Mouse (Mus musculus): Measurements from ENCODE around the gene Rgs8. TPM values are rescaled to one million over a fixed set of nuclear protein-coding genes. Genes with fewer than 3 reads are reported as not detected.

Rgs8 gene
- total RNA-seq (2014; rRNA removed) (40.7 and 68.0 TPM in 2 replicates), polyA plus RNA-seq (2015; fragmentation: Nextera tagmentation; extraction: Ambion mirVana) (31.1 and 32.1 TPM in 2 replicates)

GRCm38 (mm10) chr1:153652938-153653623 lies at the start of gene Rgs8:
Gene Rgs8 (plus strand): TSS chr1:153653025.
- peak within 1 kb of the TSS; percentile 84 for H3K27ac ChIP-seq (ENCODE audit: low read depth, low read length)
- H3K27me3 ChIP-seq (ENCODE audit: insufficient read depth, low read length) = no peaks in the 10 kb centered on the region
- H3K9me3 ChIP-seq (ENCODE audit: low read length) = no peaks in the 10 kb centered on the region
- peak within 1 kb of the TSS; percentile 53 for H3K4me3 ChIP-seq (ENCODE audit: low read depth, low read length)
- peak; percentile 67 for DNase-seq (ENCODE audit: low spot score)
- peaks cover 29% of the 10 kb centered on the region; the same call in 1 of the 2 replicates for H3K4me1 ChIP-seq (ENCODE audit: insufficient read depth, low read length)
- H3K9ac ChIP-seq (replicated peaks; ENCODE audit: low read length, poor library complexity, severe bottlenecking) = peak within 1 kb of the TSS; percentile 74
- peak; percentile 26; the same call in 1 of the 2 replicates for TF ChIP-seq CTCF (IDR thresholded peaks at IDR 0.05)
- WGBS = under 1% methylated on average over 26 of the region's 26 CpGs
- no peaks in the 10 kb centered on the region for H3K36me3 ChIP-seq (ENCODE audit: insufficient read depth, low read length)
- peak within 1 kb of the TSS; percentile 78 for H3K4me2 ChIP-seq (ENCODE audit: low read depth, low read length, poor library complexity, severe bottlenecking)
- peak; percentile 83 for ATAC-seq (ENCODE audit: low FRiP score)

GRCm38 (mm10) chr1:153617340-153617830 lies 35.4 kb upstream of the Rgs8 start:
- no peaks in the 10 kb centered on the region for H3K27me3 ChIP-seq (ENCODE audit: insufficient read depth, low read length)
- H3K4me2 ChIP-seq (ENCODE audit: low read depth, low read length, poor library complexity, severe bottlenecking) = no peak overlapping the region
- no peaks in the 10 kb centered on the region for H3K9me3 ChIP-seq (ENCODE audit: low read length)
- no peak for DNase-seq (ENCODE audit: low spot score)
- no peak overlapping the region for H3K4me3 ChIP-seq (ENCODE audit: low read depth, low read length)
- ATAC-seq (ENCODE audit: low FRiP score) = no peak
- no peak overlapping the region for H3K27ac ChIP-seq (ENCODE audit: low read depth, low read length)
- no peak for TF ChIP-seq CTCF (IDR thresholded peaks at IDR 0.05)
- WGBS = 94% methylated on average over 9 of the region's 9 CpGs
- H3K9ac ChIP-seq (replicated peaks; ENCODE audit: low read length, poor library complexity, severe bottlenecking) = no peak overlapping the region
- H3K36me3 ChIP-seq (ENCODE audit: insufficient read depth, low read length) = no peaks in the 10 kb centered on the region
- H3K4me1 ChIP-seq (ENCODE audit: insufficient read depth, low read length) = no peaks in the 10 kb centered on the region

GRCm38 (mm10) chr1:153623036-153623435 lies 29.8 kb upstream of the Rgs8 start:
- no peaks in the 10 kb centered on the region for H3K27me3 ChIP-seq (ENCODE audit: insufficient read depth, low read length)
- ATAC-seq (ENCODE audit: low FRiP score) = no peak
- DNase-seq (ENCODE audit: low spot score) = no peak
- H3K4me3 ChIP-seq (ENCODE audit: low read depth, low read length) = no peak overlapping the region
- H3K9ac ChIP-seq (replicated peaks; ENCODE audit: low read length, poor library complexity, severe bottlenecking) = no peak overlapping the region
- no peaks in the 10 kb centered on the region for H3K36me3 ChIP-seq (ENCODE audit: insufficient read depth, low read length)
- no peaks in the 10 kb centered on the region for H3K4me1 ChIP-seq (ENCODE audit: insufficient read depth, low read length)
- TF ChIP-seq CTCF (IDR thresholded peaks at IDR 0.05) = no peak
- no peak overlapping the region for H3K27ac ChIP-seq (ENCODE audit: low read depth, low read length)
- 73% methylated on average over 4 of the region's 4 CpGs for WGBS
- H3K4me2 ChIP-seq (ENCODE audit: low read depth, low read length, poor library complexity, severe bottlenecking) = no peak overlapping the region
- no peaks in the 10 kb centered on the region for H3K9me3 ChIP-seq (ENCODE audit: low read length)

- H3K9ac ChIP-seq (replicated peaks; ENCODE audit: low read length, poor library complexity, severe bottlenecking) = no peak overlapping the region
- no peak for DNase-seq (ENCODE audit: low spot score)
- H3K27ac ChIP-seq (ENCODE audit: low read depth, low read length) = no peak overlapping the region
- H3K4me2 ChIP-seq (ENCODE audit: low read depth, low read length, poor library complexity, severe bottlenecking) = no peak overlapping the region
- no peak overlapping the region for H3K4me3 ChIP-seq (ENCODE audit: low read depth, low read length)
- TF ChIP-seq CTCF (IDR thresholded peaks at IDR 0.05) = no peak
- no peaks in the 10 kb centered on the region for H3K4me1 ChIP-seq (ENCODE audit: insufficient read depth, low read length)
- no peaks in the 10 kb centered on the region for H3K9me3 ChIP-seq (ENCODE audit: low read length)
- H3K36me3 ChIP-seq (ENCODE audit: insufficient read depth, low read length) = no peaks in the 10 kb centered on the region
- 92% methylated on average over 6 of the region's 6 CpGs for WGBS
- ATAC-seq (ENCODE audit: low FRiP score) = no peak
- no peaks in the 10 kb centered on the region for H3K27me3 ChIP-seq (ENCODE audit: insufficient read depth, low read length)
Measured at GRCm38 (mm10) chr1:153632686-153633085, 20.1 kb upstream of the Rgs8 start.

- Histone ChIP-seq H3K9ac (replicated peaks; ENCODE audit: low read length, poor library complexity, severe bottlenecking) (no peak overlapping the region), H3K4me2 (ENCODE audit: low read depth, low read length, poor library complexity, severe bottlenecking) (no peak overlapping the region), H3K27ac (ENCODE audit: low read depth, low read length) (no peak overlapping the region), H3K36me3 (ENCODE audit: insufficient read depth, low read length) (no peaks in the 10 kb centered on the region), H3K4me3 (ENCODE audit: low read depth, low read length) (no peak overlapping the region), H3K27me3 (ENCODE audit: insufficient read depth, low read length) (no peaks in the 10 kb centered on the region), H3K9me3 (ENCODE audit: low read length) (no peaks in the 10 kb centered on the region), H3K4me1 (ENCODE audit: insufficient read depth, low read length) (no peaks in the 10 kb centered on the region)
- WGBS = 80% methylated on average over 5 of the region's 5 CpGs
- ATAC-seq (ENCODE audit: low FRiP score) = no peak
- DNase-seq (ENCODE audit: low spot score) = no peak
- TF ChIP-seq CTCF (IDR thresholded peaks at IDR 0.05) = no peak
Measured at GRCm38 (mm10) chr1:153635056-153635455, 17.8 kb upstream of the Rgs8 start.

- Histone ChIP-seq H3K4me2 (ENCODE audit: low read depth, low read length, poor library complexity, severe bottlenecking) (no peak overlapping the region), H3K27me3 (ENCODE audit: insufficient read depth, low read length) (no peaks in the 10 kb centered on the region), H3K36me3 (ENCODE audit: insufficient read depth, low read length) (no peaks in the 10 kb centered on the region), H3K4me1 (ENCODE audit: insufficient read depth, low read length) (no peaks in the 10 kb centered on the region), H3K9ac (replicated peaks; ENCODE audit: low read length, poor library complexity, severe bottlenecking) (no peak overlapping the region), H3K9me3 (ENCODE audit: low read length) (no peaks in the 10 kb centered on the region), H3K27ac (ENCODE audit: low read depth, low read length) (no peak overlapping the region), H3K4me3 (ENCODE audit: low read depth, low read length) (no peak overlapping the region)
- DNase-seq (ENCODE audit: low spot score) = peak; percentile 73
- WGBS = 76% methylated on average over 3 of the region's 3 CpGs
- ATAC-seq (ENCODE audit: low FRiP score) = no peak
- no peak for TF ChIP-seq CTCF (IDR thresholded peaks at IDR 0.05)
Measured at GRCm38 (mm10) chr1:153635521-153635920, 17.3 kb upstream of the Rgs8 start.

Measured in midbrain, postnatal 0 days (tissue).